Mouse (Mus musculus) lung, postnatal 0 days (tissue): ENCODE data around the gene Rin1.

Experiments
- CTCF ChIP-seq: IDR thresholded peaks from 2 replicates; pipeline ENCODE4 v1.5.1; 2016; ENCODE audit warnings: antibody characterized with exemption, mild to moderate bottlenecking
- EP300 ChIP-seq: IDR thresholded peaks from 2 replicates; pipeline ENCODE4 v1.6.1; 2016; ENCODE audit warnings: antibody characterized with exemption, mild to moderate bottlenecking, control low read depth

DNA sequence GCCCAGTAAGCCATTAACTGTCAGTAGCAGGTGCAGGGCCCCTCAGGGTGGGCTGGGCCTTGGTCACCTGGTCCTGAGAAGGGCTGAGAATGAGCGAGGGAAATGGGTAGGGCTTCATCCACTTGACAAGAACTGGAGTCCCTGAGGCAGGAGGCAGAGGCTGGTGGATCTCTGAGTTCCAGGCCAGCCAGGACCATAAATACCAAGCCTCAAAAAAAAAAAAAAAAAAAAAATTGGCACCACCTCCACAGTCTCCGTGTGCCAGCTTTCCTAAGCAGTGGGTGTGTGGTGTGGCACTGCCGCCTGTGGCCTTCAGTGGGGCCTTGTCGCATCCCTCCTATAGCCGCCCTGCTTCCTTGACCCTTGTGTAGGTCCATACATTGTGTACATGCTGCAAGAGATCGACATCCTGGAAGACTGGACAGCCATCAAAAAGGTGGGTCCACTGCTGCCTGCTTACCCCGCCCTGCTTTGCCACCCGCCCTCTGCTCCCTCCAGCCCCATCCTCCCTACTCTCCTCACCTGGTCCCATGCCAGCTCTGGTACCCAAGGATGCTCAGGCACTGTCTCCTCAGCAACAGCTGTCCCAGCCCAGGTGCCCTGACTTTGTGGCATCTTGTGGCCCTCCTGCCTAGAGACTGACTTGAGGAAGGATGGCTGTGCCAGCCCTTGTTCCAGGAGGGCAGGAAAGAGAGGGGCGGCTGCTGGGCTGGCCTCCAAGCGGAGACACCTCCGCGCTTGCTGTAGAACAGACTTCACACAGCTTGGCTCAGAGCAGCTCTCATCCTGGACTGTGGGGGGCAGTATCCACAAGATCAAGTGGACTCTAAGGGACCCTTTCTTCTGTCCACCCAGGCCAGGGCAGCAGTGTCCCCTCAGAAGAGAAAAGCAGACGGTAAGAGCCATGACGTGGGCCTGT lies 1.9 kb upstream of the Rin1 start:
- peak; percentile 16; the same call in 1 of the 2 replicates for TF ChIP-seq CTCF
- no peak for TF ChIP-seq EP300
